Mouse (Mus musculus): ENCODE measurements around the gene Frs2.
A peak's percentile ranks its signal among the peaks of the same experiment; 100 is the strongest.

Frs2 gene

GRCm38 (mm10) chr10:117148361-117149003 lies at the start of gene Frs2:
Frs2 (minus strand) TSS chr10:117148534.
- peak; percentile 94 to 98 for DNase-seq

GRCm38 (mm10) chr10:117196696-117197095 lies 48.4 kb upstream of the Frs2 start:
- no peak for DNase-seq

GRCm38 (mm10) chr10:117195748-117196147 lies 47.4 kb upstream of the Frs2 start:
- no peak for DNase-seq

- DNase-seq, result no peak
These were observed 46.7 kb upstream of the Frs2 start for GRCm38 (mm10) chr10:117195005-117195404.

- DNase-seq, result no peak
These were observed 45.0 kb upstream of the Frs2 start for GRCm38 (mm10) chr10:117193364-117193763.

- DNase-seq, result no peak
These were observed 37.2 kb upstream of the Frs2 start for GRCm38 (mm10) chr10:117185399-117186089.

GRCm38 (mm10) chr10:117181098-117181497 lies 32.8 kb upstream of the Frs2 start:
- no peak for DNase-seq

GRCm38 (mm10) chr10:117174645-117175044 lies 26.3 kb upstream of the Frs2 start:
- DNase-seq, result no peak

GRCm38 (mm10) chr10:117173566-117174438 lies 25.5 kb upstream of the Frs2 start:
- no peak for DNase-seq

- no peak for DNase-seq
These were observed 24.8 kb upstream of the Frs2 start for GRCm38 (mm10) chr10:117173111-117173510.

GRCm38 (mm10) chr10:117172069-117172468 lies 23.7 kb upstream of the Frs2 start:
- DNase-seq, result no peak

- no peak for DNase-seq
These were observed 18.6 kb upstream of the Frs2 start for GRCm38 (mm10) chr10:117166785-117167425.

- no peak for DNase-seq
These were observed 14.3 kb upstream of the Frs2 start for GRCm38 (mm10) chr10:117162662-117163061.

- DNase-seq, result no peak
These were observed 11.8 kb upstream of the Frs2 start for GRCm38 (mm10) chr10:117160099-117160498.

GRCm38 (mm10) chr10:117152247-117152646 lies 3.9 kb upstream of the Frs2 start:
- DNase-seq, result no peak

- no peak for DNase-seq
These were observed 3.3 kb upstream of the Frs2 start for GRCm38 (mm10) chr10:117151676-117152075.

- no peak for DNase-seq
These were observed 2.9 kb upstream of the Frs2 start for GRCm38 (mm10) chr10:117151241-117151640.

GRCm38 (mm10) chr10:117150764-117151163 lies 2.4 kb upstream of the Frs2 start:
- no peak for DNase-seq

GRCm38 (mm10) chr10:117149942-117150617 lies 1.7 kb upstream of the Frs2 start:
- DNase-seq, result peak; percentile 57 to 76

- DNase-seq, result no peak
These were observed 907 bp upstream of the Frs2 start for GRCm38 (mm10) chr10:117149241-117149640.

GRCm38 (mm10) chr10:117147463-117148360 lies 622 bp downstream of the Frs2 start:
- no peak for DNase-seq

All from cerebellum, postnatal 25 days (tissue).